Mouse (Mus musculus) bone marrow, adult 2 months (tissue): ENCODE measurements around the gene Hivep3. TPM values are rescaled to one million over a fixed set of nuclear protein-coding genes. Genes with fewer than 3 reads are reported as not detected.

Experiments
- H3K27ac ChIP-seq: fragments of 200-500 bp; 2 replicates; pipeline ENCODE4 v1.5.1; 2012; ENCODE audit warnings: low read depth, mild to moderate bottlenecking, control low read depth, inconsistent platforms, low read length; ENCODE audit not compliant: control insufficient read depth, poor library complexity, insufficient read depth
- H3K4me1 ChIP-seq: fragments of 200-500 bp; 2 replicates; pipeline ENCODE4 v1.6.1; 2011; ENCODE audit warnings: low read length; ENCODE audit not compliant: control insufficient read depth, insufficient read depth
- H3K4me3 ChIP-seq: fragments of 200-500 bp; replicated peaks from 2 replicates; pipeline ENCODE3; 2011; ENCODE audit warnings: mild to moderate bottlenecking, low read depth, low read length, control low read depth; ENCODE audit not compliant: control insufficient read depth
- CTCF ChIP-seq: fragments of 200-500 bp; IDR thresholded peaks from 2 replicates; pipeline ENCODE4 v1.5.1; 2011; ENCODE audit warnings: low read length, control low read depth; ENCODE audit not compliant: control insufficient read depth, insufficient read depth
- POLR2A ChIP-seq: fragments of 200-500 bp; IDR thresholded peaks from 2 replicates; pipeline ENCODE4 v1.6.1; 2011; ENCODE audit warnings: low read depth, mild to moderate bottlenecking, control low read depth, low read length, borderline replicate concordance; ENCODE audit not compliant: control insufficient read depth
- WGBS: fragments of 180-500 bp; shearing (Covaris S2); methylation state at CpG from one replicate; pipeline ENCODE4 v1.1.7; 2018; 5-methylcytosine and 5-hydroxymethylcytosine counted together
- polyA plus RNA-seq: library from polyadenylated mRNA; stranded (reverse); fragments of >200 nt; gene quantifications from 2 replicates; pipeline ENCODE4 v1.2.4, GENCODE M21; 2011; ENCODE audit warnings: low replicate concordance; ENCODE audit not compliant: missing spikeins, insufficient read depth, insufficient read length

The Hivep3 gene
- polyA plus RNA-seq, 1 experiment = 7.3 TPM

DNA sequence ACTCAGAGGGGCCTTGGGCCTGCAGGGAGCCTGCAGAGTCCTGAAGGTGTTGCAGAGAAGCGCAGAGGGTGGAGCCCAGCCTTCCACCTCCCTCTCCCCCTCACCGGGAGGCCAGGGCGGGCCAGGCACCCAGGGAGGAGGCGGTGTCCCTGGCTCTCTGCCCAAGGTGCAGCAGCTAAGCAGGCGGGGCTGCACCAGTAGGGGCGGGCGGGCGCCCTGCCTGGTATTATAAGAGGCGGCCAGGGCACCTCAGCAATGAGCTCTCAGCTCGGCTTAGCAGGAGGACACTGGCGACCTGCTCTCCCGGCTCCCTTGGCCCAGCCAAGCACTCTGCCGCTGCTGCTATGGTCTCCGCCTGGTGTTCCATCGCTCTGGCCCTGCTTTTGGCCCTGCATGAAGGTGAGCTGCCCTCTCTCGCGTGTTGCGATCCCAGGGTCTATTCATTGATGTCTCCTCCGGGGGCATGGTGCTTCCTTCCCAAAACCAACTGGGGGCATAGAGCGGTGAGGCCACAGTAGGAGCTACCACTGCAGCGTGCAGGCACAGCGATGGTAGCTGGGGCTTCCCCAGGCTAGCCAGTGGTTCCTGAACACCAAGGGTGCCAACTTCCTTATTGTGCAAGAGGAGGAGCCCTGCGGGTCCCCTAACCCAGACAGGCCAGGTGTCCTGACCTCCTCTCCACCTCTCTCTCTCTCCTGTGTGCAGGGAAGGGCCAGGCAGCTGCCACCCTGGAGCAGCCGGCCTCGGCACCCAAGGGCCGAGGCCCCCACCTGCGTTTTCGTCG, 427.8 kb downstream of the Hivep3 start, which contains the start of gene Edn2:
Gene Edn2, plus strand, starts transcription at position 41 of the 784 bp plus-strand sequence.
- Histone ChIP-seq H3K4me3 (no peak within 1 kb of the TSS), H3K4me1 (no peaks in the 10 kb centered on the region), H3K27ac (no peak within 1 kb of the TSS)
- WGBS = 8% methylated on average over 29 of the region's 29 CpGs
- no peak for TF ChIP-seq CTCF

DNA sequence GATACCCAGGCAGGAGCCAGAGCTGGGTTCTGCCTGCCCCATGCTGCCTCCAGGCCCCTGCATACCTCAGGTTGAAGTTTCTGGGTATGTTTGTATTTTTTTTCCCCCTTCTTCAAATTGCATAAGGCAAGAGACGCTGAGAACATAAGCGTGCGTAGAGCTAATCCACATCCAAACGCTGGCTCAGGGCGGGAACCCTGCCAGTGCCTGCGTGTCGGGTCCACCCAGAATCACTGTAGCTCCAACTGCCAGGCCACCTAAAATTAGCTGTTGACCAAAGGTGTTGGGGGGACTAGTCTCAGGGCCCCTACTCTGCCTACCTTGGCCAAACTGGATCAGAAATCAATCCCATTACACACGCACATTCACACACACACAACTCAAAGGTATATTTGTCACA, 429.0 kb downstream of the Hivep3 start:
- H3K27ac ChIP-seq = no peak overlapping the region
- H3K4me1 ChIP-seq = no peaks in the 10 kb centered on the region
- no peak overlapping the region for H3K4me3 ChIP-seq
- no peak for TF ChIP-seq CTCF
- TF ChIP-seq POLR2A = no peak
- WGBS = 80% methylated on average over 8 of the region's 8 CpGs

GRCm38 (mm10) chr4:120163242-120163641, 429.7 kb downstream of the Hivep3 start:
- no peaks in the 10 kb centered on the region for H3K4me1 ChIP-seq
- H3K27ac ChIP-seq = no peak overlapping the region
- TF ChIP-seq CTCF (no peak), POLR2A (no peak)
- WGBS = 67% methylated on average over 11 of the region's 11 CpGs
- no peak overlapping the region for H3K4me3 ChIP-seq

DNA sequence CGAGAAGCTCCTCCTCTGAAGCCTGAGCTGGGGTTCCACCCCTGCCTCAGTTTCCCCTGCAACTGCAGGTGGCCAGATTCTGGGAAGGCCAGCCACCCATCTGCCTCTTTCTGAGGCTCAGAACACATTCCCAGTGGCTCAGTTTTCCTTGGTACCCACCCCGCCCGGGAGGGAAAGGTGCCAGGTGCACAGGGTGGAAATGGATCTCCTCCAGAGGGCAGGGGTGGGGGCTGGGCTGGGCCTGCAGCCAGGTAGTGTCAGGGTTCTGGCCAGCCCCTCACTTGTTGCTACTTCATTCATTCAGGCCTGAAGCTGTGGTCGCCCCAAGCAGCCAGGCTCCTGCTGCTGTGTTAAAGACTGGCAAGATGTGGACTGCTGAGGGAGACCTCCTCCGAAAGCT, 430.7 kb downstream of the Hivep3 start:
- TF ChIP-seq POLR2A = no peak
- no peak for TF ChIP-seq CTCF
- Histone ChIP-seq H3K4me3 (no peak overlapping the region), H3K4me1 (no peaks in the 10 kb centered on the region), H3K27ac (no peak overlapping the region)
- WGBS = 76% methylated on average over 5 of the region's 5 CpGs

DNA sequence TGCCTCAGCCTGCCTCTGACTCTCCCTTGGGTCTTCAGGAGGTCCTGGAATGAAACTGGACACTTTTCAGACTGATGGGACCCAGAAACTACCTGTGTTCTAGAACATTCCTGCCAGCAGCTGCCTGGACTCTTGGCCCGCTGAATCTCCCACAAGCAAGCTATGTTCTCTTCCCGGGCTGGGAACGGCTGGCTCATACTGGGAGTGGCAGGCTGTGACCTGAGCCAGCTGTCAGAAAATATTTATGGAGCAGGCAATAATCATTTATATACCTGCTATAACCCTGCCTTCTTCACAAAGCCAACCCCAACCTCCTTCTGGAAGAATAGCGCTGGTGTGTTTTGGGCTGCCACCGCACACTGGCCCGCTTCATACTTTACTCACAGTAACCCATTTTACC, 434.2 kb downstream of the Hivep3 start:
- Histone ChIP-seq H3K27ac (no peak overlapping the region), H3K4me3 (no peak overlapping the region), H3K4me1 (no peaks in the 10 kb centered on the region)
- WGBS = 91% methylated on average over 6 of the region's 6 CpGs
- TF ChIP-seq CTCF (no peak), POLR2A (no peak)

DNA sequence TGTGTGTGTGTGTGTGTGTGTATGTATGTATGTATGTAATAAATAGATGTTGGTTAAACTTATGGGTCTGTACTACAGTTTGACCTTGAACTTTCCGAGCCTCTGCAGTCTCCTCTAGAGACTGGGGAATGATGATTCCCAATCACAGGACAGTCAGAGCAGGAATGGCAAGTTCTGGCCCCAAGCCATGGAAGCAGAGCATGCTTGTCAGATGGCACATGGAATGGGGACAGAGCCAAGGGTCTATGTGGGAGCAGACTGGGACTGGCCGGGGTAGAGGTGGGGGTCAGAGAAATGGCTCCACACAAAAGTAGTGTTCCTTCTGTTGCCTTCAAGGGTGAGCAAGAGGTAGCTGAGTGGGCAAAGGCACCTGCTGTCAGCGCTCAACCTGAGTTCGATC, 434.8 kb downstream of the Hivep3 start:
- Histone ChIP-seq H3K4me1 (no peaks in the 10 kb centered on the region), H3K27ac (no peak overlapping the region), H3K4me3 (no peak overlapping the region)
- TF ChIP-seq POLR2A (no peak), CTCF (no peak)
- WGBS = 81% methylated on average over 4 of the region's 4 CpGs

GRCm38 (mm10) chr4:120170387-120170936, 436.9 kb downstream of the Hivep3 start:
- TF ChIP-seq POLR2A = no peak
- no peak overlapping the region for H3K4me3 ChIP-seq
- H3K4me1 ChIP-seq = no peaks in the 10 kb centered on the region
- 59% methylated on average over 9 of the region's 9 CpGs for WGBS
- H3K27ac ChIP-seq = no peak overlapping the region

GRCm38 (mm10) chr4:120172050-120172684, 438.6 kb downstream of the Hivep3 start:
- 63% methylated on average over 7 of the region's 7 CpGs for WGBS
- Histone ChIP-seq H3K4me1 (no peaks in the 10 kb centered on the region), H3K4me3 (no peak overlapping the region), H3K27ac (no peak overlapping the region)
- TF ChIP-seq POLR2A (no peak), CTCF (no peak)

- TF ChIP-seq CTCF (no peak), POLR2A (no peak)
- Histone ChIP-seq H3K4me1 (no peaks in the 10 kb centered on the region; the same call in 1 of the 2 replicates), H3K27ac (no peak overlapping the region), H3K4me3 (no peak overlapping the region)
- 79% methylated on average over 4 of the region's 4 CpGs for WGBS
Measured at GRCm38 (mm10) chr4:120179123-120179522, 445.5 kb downstream of the Hivep3 start.
